ENCODE assay signal across 8 mouse cellular contexts in the genomic region with DNA sequence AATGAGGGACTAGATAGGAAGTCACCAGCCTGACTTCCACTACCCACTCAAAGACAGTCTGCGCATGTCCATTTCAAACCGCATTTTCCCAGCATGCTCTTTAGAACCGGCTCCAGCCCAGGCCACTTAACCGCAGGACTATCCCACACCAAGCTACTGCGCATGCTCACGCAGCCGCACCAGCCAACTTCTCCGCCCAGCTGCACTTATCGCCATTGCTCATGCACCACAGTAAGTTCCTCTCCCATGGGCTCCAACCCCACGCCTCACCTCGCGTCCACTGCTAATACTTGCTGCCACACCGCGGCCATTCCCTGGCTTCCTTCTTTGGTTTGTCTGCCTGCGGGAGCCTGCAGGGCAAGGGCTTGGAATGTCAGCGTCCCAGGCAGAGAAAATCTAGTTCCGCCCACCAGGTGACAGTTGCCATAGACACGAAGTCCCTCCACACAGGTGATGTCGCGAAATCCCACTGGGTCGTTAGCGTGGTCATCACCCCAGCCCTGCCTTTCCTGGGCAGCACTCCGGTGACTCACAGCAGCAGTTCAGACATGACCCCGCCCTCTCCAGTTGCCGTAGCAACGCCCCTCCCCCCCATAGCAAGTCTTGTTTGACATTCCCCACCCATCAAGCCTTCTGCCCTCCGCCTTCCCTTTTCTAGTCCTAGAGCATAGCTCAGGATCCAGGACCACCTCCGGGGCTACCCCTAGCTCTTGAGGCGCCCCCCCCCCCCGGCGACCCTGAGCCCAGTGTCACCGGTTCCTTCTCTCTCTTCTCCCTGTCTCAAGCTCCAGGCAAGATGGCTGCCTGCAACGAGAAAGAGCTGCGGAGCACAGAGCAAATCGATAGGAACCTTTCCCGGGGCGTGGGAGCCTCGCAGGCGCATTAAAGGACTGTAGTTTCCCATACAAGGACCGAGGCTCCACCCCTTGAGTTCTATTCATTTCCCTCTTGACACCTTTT. TPM values are rescaled to one million over a fixed set of nuclear protein-coding genes. Genes with fewer than 3 reads are reported as not detected.
DNase-seq lines count a peak whose midpoint lies in the region; ATAC-seq and TF ChIP-seq lines count a peak whose summit lies in the region.

Gene Wdr13, minus strand, starts transcription at position 876 of the 960 bp plus-strand sequence.

- DNase-seq in 416B (ENCODE audit: low read depth), result peak; percentile 97
- peak; percentile 91 to 92 for DNase-seq in heart, adult 9 months (ENCODE audit: low spot score in 2 of 2)
- DNase-seq in monocyte, adult 2 months (ENCODE audit: low read depth in 1 of 2, low spot score in 2 of 2), result peak; percentile 68 to 81
- peak; percentile 91 to 93 for DNase-seq in spleen, postnatal 36 days (ENCODE audit: low spot score in 2 of 2)

- H3K4me2 ChIP-seq in embryonic facial prominence, embryonic 15.5 days (replicated peaks), result peak within 1 kb of the TSS; percentile 52
- H3K4me2 ChIP-seq in kidney, embryonic 14.5 days (replicated peaks; ENCODE audit: low read depth, low read length), result peak within 1 kb of the TSS; percentile 48
- H3K4me2 ChIP-seq in limb, embryonic 15.5 days, result peak within 1 kb of the TSS; percentile 45

- WGBS in bone marrow, adult 2 months, result 9% methylated on average over 38 of the region's 40 CpGs
- WGBS in embryonic facial prominence, embryonic 15.5 days, result 23% methylated on average over 39 of the region's 40 CpGs
- 19% methylated on average over 37 of the region's 40 CpGs for WGBS in kidney, embryonic 14.5 days
- WGBS in limb, embryonic 15.5 days, result 20% methylated on average over 38 of the region's 40 CpGs

- TF ChIP-seq CTCF in bone marrow, adult 2 months (IDR thresholded peaks at IDR 0.05; ENCODE audit: control insufficient read depth, insufficient read depth, low read length), result no peak

- peak within 1 kb of the TSS; percentile 86 for H3K4me3 ChIP-seq in bone marrow, adult 2 months (replicated peaks; ENCODE audit: control insufficient read depth, low read depth, low read length)
- peak within 1 kb of the TSS; percentile 58 for H3K4me3 ChIP-seq in embryonic facial prominence, embryonic 15.5 days (replicated peaks)
- peak within 1 kb of the TSS; percentile 54 for H3K4me3 ChIP-seq in kidney, embryonic 14.5 days (ENCODE audit: low read length)
- peak within 1 kb of the TSS; percentile 53 for H3K4me3 ChIP-seq in limb, embryonic 15.5 days

- H3K27ac ChIP-seq in bone marrow, adult 2 months (ENCODE audit: control insufficient read depth, insufficient read depth, low read depth, low read length, poor library complexity), result peak within 1 kb of the TSS; percentile 99
- H3K27ac ChIP-seq in embryonic facial prominence, embryonic 15.5 days (replicated peaks), result peak within 1 kb of the TSS; percentile 95
- H3K27ac ChIP-seq in kidney, embryonic 14.5 days (ENCODE audit: low read depth, low read length), result peak within 1 kb of the TSS; percentile 91
- H3K27ac ChIP-seq in limb, embryonic 15.5 days, result peak within 1 kb of the TSS; percentile 92

- no peaks in the 10 kb centered on the region for H3K9me3 ChIP-seq in embryonic facial prominence, embryonic 15.5 days (replicated peaks)
- no peaks in the 10 kb centered on the region for H3K9me3 ChIP-seq in kidney, embryonic 14.5 days (ENCODE audit: control insufficient read depth, low read length)
- H3K9me3 ChIP-seq in limb, embryonic 15.5 days, result no peaks in the 10 kb centered on the region

- peak; percentile 89 for ATAC-seq in embryonic facial prominence, embryonic 15.5 days (ENCODE audit: insufficient number of reproducible peaks, low FRiP score, low TSS enrichment, low read depth)
- peak; percentile 89 for ATAC-seq in kidney, embryonic 14.5 days (ENCODE audit: low FRiP score, low TSS enrichment)
- ATAC-seq in limb, embryonic 15.5 days (ENCODE audit: insufficient number of reproducible peaks, low FRiP score, low TSS enrichment, low read depth), result peak; percentile 85

- H3K27me3 ChIP-seq in embryonic facial prominence, embryonic 15.5 days, result no peaks in the 10 kb centered on the region
- H3K27me3 ChIP-seq in kidney, embryonic 14.5 days (ENCODE audit: control insufficient read depth, insufficient read depth, low read length), result no peaks in the 10 kb centered on the region
- no peaks in the 10 kb centered on the region for H3K27me3 ChIP-seq in limb, embryonic 15.5 days

- H3K4me1 ChIP-seq in bone marrow, adult 2 months (ENCODE audit: control insufficient read depth, insufficient read depth, low read length), result no peaks in the 10 kb centered on the region; the same call in 1 of the 2 replicates
- H3K4me1 ChIP-seq in embryonic facial prominence, embryonic 15.5 days, result no peaks in the 10 kb centered on the region
- no peaks in the 10 kb centered on the region for H3K4me1 ChIP-seq in kidney, embryonic 14.5 days (ENCODE audit: control insufficient read depth, insufficient read depth, low read length)
- no peaks in the 10 kb centered on the region; the same call in 1 of the 2 replicates for H3K4me1 ChIP-seq in limb, embryonic 15.5 days

- TF ChIP-seq POLR2A in bone marrow, adult 2 months (IDR thresholded peaks at IDR 0.05; ENCODE audit: borderline replicate concordance, control insufficient read depth, low read depth, low read length), result peak; percentile 87; the same call in 1 of the 2 replicates

- peak within 1 kb of the TSS; percentile 21; the same call in 1 of the 2 replicates for H3K9ac ChIP-seq in embryonic facial prominence, embryonic 15.5 days
- peak within 1 kb of the TSS; percentile 44; the same call in 1 of the 2 replicates for H3K9ac ChIP-seq in kidney, embryonic 14.5 days (ENCODE audit: low read depth, low read length)
- H3K9ac ChIP-seq in limb, embryonic 15.5 days, result no peak within 1 kb of the TSS

- H3K36me3 ChIP-seq in embryonic facial prominence, embryonic 15.5 days, result peaks cover 5% of the 10 kb centered on the region; the same call in 1 of the 2 replicates
- H3K36me3 ChIP-seq in kidney, embryonic 14.5 days (ENCODE audit: control insufficient read depth, insufficient read depth, low read length), result peaks cover 8% of the 10 kb centered on the region; the same call in 1 of the 2 replicates
- peaks cover 12% of the 10 kb centered on the region for H3K36me3 ChIP-seq in limb, embryonic 15.5 days

RNA-seq across cellular contexts. Expression of gene Wdr13, which starts in this region (rescaled TPM):
- polyA plus RNA-seq in bone marrow, adult 2 months (2011; ENCODE audit: insufficient read depth, insufficient read length, low replicate concordance, missing spikeins), result 23.3 and 35.6 TPM in 2 replicates
- polyA plus RNA-seq in embryonic facial prominence, embryonic 15.5 days (2015; fragmentation: Nextera tagmentation; extraction: Ambion mirVana), result 28.1 and 30.7 TPM in 2 replicates
- polyA plus RNA-seq in kidney, embryonic 14.5 days (2014; fragmentation: Nextera tagmentation; extraction: Ambion mirVana), result 19.3 and 21.3 TPM in 2 replicates
- 20.3 and 21.3 TPM in 2 replicates for polyA plus RNA-seq in limb, embryonic 15.5 days (2015; fragmentation: Nextera tagmentation; extraction: Ambion mirVana)

Comparison
In these comparisons a context has a peak if more than half of its experiments do, and no peak if none do; other contexts are left out.
1. Peak in every context shown above with its lines: DNase-seq, ATAC-seq, H3K4me3 ChIP-seq and H3K27ac ChIP-seq.